Mouse (Mus musculus) retina, postnatal 1 day (tissue): ENCODE results near the gene Ubap2.
A peak's percentile ranks its signal among the peaks of the same experiment; 100 is the strongest.

Source experiments
- DNase-seq: peaks from one replicate; pipeline ENCODE4 v3.0.0-alpha.2; 2012

The Ubap2 gene

DNA sequence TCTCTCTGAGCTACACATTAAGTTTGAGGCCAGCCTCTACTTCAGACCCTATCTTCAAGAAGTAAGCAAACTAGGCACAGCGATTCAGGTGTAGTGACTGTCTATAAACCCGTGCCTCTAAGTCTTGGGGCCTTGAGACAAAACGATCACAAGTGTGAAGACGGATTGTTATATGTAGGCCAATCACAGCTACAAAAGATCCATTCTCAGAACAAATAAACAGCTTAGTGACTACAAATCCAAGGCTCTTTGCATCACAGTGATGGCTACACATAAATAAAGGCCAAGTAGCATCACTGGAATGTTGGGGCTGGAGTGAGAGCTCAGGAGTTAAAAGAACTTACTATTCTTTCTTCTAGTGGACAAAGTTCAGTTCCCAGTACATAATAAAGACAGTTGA is 15.9 kb downstream of the Ubap2 start:
- no peak for DNase-seq

DNA sequence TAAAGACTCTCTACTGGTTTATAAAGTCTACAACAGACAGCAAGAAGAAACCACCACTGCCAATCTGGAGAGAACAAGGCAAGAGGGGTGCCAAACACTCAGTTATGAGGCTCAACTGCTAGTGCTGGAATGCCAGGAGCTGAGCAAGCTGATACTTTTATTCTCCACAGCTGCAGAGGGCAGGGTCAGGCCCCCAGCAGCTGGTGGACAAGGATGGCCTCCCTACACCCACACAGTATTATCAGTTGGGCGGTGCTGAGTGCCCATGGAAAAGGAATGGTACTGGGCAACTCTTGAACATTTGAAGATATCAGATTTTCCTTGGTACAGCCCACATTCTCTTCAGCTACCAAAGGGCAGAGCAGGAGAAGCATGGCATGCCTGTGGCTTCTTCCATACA is 17.2 kb downstream of the Ubap2 start:
- DNase-seq, result no peak

DNA sequence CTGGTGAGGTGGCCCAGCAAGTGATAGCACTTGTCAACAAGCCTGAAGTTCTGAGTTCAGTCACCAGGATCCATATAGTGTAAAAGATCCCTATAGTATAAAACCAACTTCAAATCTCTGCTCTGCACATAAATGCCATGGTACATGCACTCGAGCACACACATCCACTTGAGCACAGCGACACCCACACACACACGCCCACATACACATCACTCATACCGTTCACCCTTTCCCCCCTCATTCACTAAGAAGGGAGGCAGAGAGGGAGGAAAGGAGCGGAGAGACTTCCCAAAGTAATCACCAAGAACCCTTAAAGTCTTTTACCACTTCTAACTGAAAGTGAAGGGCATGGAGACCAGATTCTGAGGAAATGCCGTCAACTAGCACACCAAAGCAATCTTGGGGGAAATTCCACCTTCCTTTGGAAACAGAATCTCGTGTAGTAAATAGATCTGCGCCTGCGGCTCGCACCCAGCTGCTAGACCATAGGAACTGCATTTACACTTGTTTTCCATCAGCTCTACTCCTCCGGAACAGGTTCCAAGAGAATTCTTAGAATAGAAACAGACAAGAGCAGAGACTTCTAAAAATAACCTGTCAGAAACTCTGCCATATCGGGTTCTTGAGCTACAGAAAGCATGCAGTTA is 19.3 kb downstream of the Ubap2 start:
- no peak for DNase-seq

GRCm38 (mm10) chr4:41253756-41254155 is 21.2 kb downstream of the Ubap2 start:
- DNase-seq, result no peak

DNA sequence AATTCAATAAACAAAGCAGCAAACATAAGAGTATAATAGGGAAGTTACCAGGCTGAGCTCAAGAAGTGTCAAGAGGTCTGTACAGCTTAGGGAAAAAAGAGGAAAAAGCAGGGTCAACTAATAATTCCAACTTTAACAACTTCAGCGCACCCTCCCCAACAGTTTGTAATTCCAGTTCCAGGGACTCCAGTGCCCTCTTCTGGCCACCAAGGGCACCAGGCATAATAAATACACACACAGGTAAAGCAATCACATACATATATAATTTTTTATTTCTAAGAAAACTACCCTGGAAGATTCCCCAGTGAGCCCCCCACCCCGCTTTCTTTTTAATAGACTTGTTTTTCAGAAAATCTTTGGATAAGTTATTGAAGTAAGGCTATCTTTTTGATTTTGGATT is 29.5 kb downstream of the Ubap2 start:
- DNase-seq, result no peak

GRCm38 (mm10) chr4:41240916-41241315 is 34.0 kb downstream of the Ubap2 start:
- DNase-seq, result no peak

- DNase-seq, result no peak
These were observed 39.3 kb downstream of the Ubap2 start for GRCm38 (mm10) chr4:41235621-41236020.

GRCm38 (mm10) chr4:41226351-41226750 is 48.6 kb downstream of the Ubap2 start:
- DNase-seq, result peak; percentile 52

DNA sequence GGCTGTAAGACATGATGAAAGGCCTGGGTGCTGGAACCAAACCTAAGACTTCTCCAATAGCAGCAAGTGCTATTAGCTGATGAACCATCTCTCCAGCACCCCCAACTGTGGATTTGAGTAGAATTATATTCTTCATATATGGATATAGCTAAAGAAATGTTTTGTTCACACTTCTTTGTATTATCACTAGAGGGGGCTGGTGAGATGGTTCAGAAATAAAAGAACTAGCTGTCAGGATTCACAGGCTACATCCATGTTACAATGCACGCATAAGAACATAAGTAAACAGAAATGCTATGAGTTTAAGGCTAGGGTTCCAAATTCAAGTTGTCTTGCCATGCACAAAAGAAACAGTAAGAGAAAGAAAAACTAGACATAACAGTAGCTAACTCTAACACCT is 49.5 kb downstream of the Ubap2 start:
- DNase-seq, result peak; percentile 32

DNA sequence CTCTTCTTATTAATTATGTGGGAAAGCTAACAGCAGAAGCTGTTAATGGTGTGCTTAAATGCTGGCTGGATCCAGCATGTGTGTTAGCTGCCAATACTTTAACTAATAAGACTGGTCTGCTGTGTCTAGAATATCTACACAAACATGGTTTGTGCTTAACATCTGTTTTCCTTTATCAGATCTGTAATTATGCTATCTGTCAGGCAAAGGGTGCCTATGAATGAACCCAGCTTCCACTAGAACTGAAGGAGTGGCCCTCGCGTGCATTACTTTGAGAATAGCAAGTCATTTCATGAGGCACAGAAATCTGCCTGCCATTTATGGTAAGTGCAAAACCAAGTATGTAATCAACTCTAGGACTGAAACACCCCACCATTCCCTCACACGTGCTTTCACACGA is 66.9 kb downstream of the Ubap2 start:
- DNase-seq, result no peak

- DNase-seq, result no peak
These were observed 69.2 kb downstream of the Ubap2 start for GRCm38 (mm10) chr4:41205751-41206150.

DNA sequence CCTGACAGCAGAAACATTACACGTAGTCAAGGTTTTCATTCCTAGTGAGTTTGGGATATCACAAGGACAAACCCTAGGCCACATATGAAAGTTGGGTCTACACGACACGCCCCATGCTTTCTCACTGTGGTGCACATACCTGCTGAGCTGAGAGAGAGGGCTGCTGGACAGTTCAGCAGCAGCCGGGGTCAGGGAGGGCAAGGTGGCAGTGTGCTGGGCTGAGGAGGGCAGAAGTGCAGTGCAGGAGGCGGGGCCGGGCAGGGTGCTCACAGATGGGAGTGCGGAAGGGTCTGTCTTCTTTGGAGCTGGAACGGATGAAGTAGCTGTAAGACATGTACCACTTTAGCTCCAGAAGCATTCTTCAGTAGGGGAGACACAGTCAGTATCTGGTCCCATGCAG is 72.8 kb downstream of the Ubap2 start:
- DNase-seq, result no peak

DNA sequence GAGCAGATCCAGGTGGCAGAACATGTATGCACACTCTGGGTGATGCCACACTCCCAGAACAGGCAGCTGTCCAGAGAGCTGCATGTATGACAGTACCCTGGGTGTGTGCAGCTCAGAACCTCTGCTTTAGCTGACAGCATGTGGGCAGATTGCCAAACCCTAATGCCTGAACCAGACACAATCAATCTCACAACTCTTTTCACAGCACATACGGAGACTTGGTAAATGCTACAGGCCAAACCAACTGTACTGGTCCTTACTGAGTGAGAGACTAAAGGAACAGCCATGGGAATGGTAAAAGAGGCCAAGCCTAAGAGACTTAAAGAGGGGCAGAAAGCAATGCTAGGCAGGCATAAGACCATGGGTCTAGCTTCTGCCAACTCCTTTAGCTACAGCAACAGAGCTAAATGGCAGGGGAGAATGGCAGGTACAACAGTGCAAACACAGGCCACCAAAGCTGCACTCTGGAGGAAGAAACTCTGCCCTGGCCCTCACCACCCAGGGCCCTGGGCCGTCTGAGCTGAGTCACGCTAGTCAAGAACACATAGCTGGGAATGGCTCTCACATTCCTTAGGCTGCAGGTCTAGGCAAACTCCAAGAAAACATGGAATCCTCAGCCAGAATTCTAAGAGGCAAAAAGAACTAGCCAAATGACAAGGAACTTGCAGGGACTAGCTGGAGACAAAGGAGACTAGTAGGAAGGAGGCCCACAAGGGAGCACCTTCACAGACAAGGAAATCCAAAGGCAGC is 77.9 kb downstream of the Ubap2 start:
- DNase-seq, result peak; percentile 17

DNA sequence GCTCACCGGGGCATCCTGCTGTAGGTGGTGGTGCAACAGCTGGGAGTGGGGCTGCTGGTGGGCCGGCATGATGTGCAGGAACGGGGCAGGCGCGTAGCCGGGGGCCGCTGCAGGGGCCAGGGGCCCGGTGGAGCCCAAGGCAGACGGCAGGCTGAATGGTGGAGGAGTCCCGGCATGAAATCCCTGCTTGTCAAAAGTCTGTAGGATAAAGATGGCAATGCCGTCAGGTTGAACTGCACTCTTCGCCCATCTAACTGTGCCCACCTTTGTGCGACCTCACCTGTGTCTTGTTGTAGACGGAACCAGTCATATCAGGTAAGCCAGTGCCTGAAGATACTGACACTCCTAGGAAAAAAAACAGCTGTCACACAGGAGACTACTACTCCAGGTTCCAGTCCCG is 79.6 kb downstream of the Ubap2 start:
- DNase-seq, result no peak

DNA sequence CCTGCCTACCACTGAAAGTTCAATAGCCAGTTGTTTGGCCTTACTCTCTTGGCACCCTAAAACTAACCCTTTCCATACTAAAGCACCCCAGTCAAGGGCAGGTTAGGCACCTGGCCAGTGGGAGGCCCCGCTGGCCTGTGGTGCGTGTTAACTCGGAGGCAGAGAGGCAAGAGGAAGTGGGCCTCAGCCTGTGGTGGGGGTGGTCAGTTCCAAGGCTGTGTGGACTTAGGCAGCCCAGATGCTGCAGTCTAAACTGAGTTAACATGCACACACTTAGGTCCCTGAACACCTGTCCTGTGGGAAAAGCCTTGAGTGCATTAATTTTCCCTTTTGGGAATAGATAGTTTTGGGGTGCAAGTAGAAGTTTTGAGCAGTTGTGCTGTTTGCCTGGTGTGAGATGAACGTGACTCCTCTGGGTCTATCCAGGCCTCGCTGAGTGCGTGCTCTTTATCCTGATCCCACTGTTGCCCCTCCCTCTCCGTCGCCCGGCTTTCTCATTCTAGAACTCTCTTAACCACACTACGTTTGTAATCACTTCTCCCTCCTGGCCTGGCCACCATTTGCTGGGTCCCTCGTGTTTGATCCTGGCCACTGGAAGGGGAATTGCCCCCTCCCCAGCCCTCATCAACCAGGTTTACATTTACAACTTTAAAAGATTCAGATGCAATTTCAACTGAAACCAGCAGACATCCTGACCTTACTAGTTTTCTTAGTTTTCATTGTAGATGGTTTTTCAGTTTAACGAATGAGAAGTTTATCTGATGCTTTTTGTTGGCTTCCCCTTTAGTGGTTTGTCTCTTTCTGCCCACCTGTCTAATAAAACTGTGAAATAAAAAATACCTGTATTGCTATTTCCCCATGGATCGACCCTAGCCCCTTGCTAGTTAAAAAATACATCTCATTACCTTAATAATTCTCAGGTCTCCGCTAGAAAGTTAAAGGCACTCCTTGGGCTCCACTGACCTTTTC is 82.1 kb downstream of the Ubap2 start:
- DNase-seq, result no peak

GRCm38 (mm10) chr4:41189809-41190208 is 85.1 kb downstream of the Ubap2 start:
- DNase-seq, result no peak

DNA sequence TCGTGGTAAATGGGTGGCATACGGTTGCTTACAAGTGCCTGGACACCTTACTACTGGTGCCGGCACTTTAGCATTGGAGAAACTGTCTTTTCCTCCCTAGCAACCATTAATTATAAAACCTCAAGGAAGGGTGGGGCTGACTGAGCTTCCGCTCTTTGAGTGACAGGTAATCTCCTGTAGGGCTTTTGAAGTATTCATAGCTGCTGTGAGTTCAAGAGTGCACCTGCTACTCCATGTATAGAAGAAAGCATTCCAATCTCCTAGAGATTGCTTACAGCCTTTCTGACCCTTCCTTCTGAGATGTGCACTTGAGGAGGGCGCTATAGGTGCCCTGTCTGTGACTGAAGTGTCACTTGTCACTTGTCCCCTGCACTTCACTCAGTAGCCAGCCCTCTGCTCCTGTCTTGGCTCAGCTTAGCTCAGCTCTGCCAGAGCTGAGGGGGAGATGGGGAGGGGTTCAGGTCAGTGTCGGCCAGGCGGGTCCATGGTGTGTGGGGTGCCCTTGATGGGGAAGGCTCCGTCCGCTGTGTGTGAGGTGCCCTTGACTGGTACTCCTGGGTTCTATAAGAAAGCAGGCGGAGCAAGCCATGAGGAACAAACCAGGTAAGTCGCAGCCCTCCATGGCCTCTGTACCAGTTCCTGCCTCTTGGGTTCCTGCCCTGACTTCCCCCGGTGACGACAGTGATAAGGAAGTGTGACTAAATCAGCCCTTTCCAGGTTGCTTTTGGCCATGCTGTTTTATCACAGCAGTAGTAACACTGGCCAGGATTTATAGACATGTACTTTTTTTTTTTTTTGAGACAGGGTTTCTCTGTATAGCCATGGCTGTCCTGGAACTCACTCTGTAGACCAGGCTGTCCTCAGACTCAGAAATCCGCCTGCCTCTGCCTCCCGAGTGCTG is 94.9 kb downstream of the Ubap2 start:
- no peak for DNase-seq

DNA sequence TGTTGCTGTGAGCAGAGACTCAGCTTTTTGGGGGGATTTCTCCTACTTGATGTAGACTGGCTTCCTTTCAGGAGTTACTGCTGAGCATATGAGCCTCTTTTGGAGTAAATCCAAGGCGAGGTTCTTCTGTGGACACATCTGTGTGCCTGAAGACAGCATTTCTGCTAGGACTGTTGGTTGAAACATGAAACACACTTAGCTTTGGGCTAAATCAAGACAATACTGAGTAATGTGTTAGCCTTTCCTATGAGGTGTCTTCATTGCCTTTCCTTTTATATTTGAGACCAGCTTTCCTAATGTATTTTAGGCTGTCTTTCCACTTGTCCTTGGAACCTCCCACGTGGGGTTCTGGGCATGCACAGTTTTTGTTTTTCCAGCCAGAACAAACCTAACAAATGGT is 100.3 kb downstream of the Ubap2 start:
- DNase-seq, result no peak

GRCm38 (mm10) chr4:41170970-41171369 is 104.0 kb downstream of the Ubap2 start:
- no peak for DNase-seq

DNA sequence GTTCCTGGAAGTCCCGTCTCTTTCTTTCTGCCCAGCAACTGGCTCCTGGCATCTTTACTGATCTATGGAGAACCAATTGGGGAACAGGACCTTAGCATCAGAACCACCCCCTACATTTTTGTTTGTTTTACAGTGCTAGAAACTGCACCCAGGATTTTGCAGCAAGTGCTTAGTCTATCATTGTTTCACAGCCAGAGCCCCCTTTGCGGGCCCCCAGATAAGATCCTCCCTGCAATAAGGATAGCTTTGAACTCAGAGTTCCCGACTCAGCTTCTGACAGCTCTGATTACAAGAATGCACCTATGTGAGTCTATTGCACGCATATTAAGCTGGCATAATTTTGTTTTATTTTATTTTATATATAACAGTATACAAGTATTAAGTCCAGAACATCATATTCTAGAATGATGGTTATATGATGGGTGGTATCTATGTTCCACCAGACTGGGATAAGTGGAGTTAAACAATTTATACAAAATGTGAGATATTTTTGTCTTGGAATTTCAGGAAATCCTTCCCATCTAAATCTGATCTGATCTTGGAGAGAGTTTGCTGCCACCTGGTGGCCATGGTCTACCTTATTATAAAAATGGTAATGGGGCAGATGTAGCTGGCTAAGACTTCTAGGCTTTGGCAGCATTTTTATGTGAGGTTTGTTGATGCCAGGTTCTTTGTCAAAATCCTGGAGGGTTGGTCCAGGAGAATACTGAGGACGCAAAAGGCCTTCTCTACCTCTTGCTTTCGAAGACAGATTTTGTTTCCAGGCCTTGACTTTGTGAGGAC is 109.1 kb downstream of the Ubap2 start:
- DNase-seq, result peak; percentile 77

GRCm38 (mm10) chr4:41164974-41165373 is 110.0 kb downstream of the Ubap2 start:
- DNase-seq, result no peak

GRCm38 (mm10) chr4:41161232-41161631 is 113.7 kb downstream of the Ubap2 start:
- no peak for DNase-seq
